Mouse (Mus musculus) neural tube, embryonic 12.5 days (tissue): ENCODE measurements at regions not wholly inside any gene's neighbourhood (a gene's known extent, or its start where the extent isn't known, plus 50 kb on each side); places are given as distances from the start of the nearest gene placed in this dataset.

ENCODE experiments used
- ATAC-seq: fragments of 200-750 bp; cut with Nextera tagmentation; 2 replicates; pipeline ENCODE4 v1.8.0; 2017; ENCODE audit warnings: low read depth, mild to moderate bottlenecking, moderate TSS enrichment, moderate library complexity; ENCODE audit not compliant: low FRiP score
- H3K27ac ChIP-seq: fragments of 300-500 bp; sonication (generic); 2 replicates; pipeline ENCODE4 v1.5.1; 2016
- H3K27me3 ChIP-seq: fragments of 300-500 bp; sonication (generic); replicated peaks from 2 replicates; pipeline ENCODE4 v1.6.1; 2016; ENCODE audit warnings: mild to moderate bottlenecking
- H3K36me3 ChIP-seq: fragments of 300-500 bp; sonication (generic); 2 replicates; pipeline ENCODE4 v1.6.1; 2016; ENCODE audit warnings: mild to moderate bottlenecking
- H3K4me1 ChIP-seq: fragments of 300-500 bp; sonication (generic); 2 replicates; pipeline ENCODE4 v1.6.1; 2016
- H3K4me2 ChIP-seq: fragments of 300-500 bp; sonication (generic); replicated peaks from 2 replicates; pipeline ENCODE4 v1.6.1; 2016; ENCODE audit warnings: mild to moderate bottlenecking
- H3K4me3 ChIP-seq: fragments of 300-500 bp; sonication (generic); 2 replicates; pipeline ENCODE4 v1.5.1; 2016
- H3K9ac ChIP-seq: fragments of 300-500 bp; sonication (generic); 2 replicates; pipeline ENCODE4 v1.6.1; 2016; ENCODE audit warnings: mild to moderate bottlenecking
- H3K9me3 ChIP-seq: fragments of 300-500 bp; sonication (generic); 2 replicates; pipeline ENCODE4 v1.6.1; 2016; ENCODE audit warnings: mild to moderate bottlenecking
- WGBS: fragments of 180-500 bp; shearing (Covaris S2); methylation state at CpG from one replicate; pipeline ENCODE4 v1.1.7; 2016; 5-methylcytosine and 5-hydroxymethylcytosine counted together

DNA sequence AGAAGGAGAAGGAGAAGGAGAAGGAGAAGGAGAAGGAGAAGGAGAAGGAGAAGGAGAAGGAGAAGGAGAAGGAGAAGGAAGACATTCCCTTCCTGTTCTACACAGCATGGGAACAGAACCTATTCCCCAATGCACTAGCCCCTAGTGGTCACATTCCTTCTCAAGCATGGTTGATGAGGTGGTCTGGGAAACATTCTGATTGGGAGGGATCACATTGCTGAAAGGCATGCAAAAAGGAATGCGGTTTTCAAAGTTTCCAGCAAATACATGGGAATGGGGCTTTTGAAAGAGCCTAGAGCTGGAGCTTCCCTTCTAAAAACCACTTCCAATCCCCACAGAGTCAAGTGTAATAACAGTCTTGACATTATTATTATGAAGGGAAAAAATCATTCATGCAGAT lies 197.5 kb downstream of the Efcab1 start:
- no peaks in the 10 kb centered on the region for H3K27me3 ChIP-seq
- no peak for ATAC-seq
- H3K4me3 ChIP-seq = no peak overlapping the region
- no peaks in the 10 kb centered on the region for H3K36me3 ChIP-seq
- H3K4me2 ChIP-seq = no peak overlapping the region
- H3K27ac ChIP-seq = no peak overlapping the region
- H3K9ac ChIP-seq = no peak overlapping the region
- 53% methylated on average over 1 of the region's 1 CpGs for WGBS
- no peaks in the 10 kb centered on the region for H3K9me3 ChIP-seq
- no peaks in the 10 kb centered on the region for H3K4me1 ChIP-seq

DNA sequence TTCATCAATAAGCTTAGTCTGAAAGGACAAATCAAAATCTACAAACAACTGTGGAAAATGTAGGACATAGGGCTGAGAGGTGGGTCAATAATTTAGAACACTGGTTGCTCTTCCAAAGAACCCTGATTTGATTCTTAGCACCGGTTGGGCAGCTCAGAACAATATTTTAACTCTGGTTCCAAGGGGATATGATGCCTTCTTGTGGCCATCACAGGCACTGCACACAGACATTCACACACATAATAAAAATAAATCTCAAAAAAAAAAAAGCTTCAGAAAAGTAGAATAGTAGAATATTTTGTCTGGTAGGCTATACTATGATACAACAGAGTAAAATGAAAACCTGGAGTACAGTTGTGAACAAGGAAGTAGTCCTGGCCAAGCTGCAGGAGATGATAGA lies 200.8 kb downstream of the Efcab1 start:
- H3K36me3 ChIP-seq = no peaks in the 10 kb centered on the region
- no peaks in the 10 kb centered on the region for H3K27me3 ChIP-seq
- no peak overlapping the region for H3K9ac ChIP-seq
- no peak overlapping the region for H3K4me2 ChIP-seq
- WGBS = 84% methylated on average over 1 of the region's 1 CpGs
- no peaks in the 10 kb centered on the region for H3K4me1 ChIP-seq
- no peak overlapping the region for H3K27ac ChIP-seq
- H3K9me3 ChIP-seq = no peaks in the 10 kb centered on the region
- no peak overlapping the region for H3K4me3 ChIP-seq
- ATAC-seq = no peak

DNA sequence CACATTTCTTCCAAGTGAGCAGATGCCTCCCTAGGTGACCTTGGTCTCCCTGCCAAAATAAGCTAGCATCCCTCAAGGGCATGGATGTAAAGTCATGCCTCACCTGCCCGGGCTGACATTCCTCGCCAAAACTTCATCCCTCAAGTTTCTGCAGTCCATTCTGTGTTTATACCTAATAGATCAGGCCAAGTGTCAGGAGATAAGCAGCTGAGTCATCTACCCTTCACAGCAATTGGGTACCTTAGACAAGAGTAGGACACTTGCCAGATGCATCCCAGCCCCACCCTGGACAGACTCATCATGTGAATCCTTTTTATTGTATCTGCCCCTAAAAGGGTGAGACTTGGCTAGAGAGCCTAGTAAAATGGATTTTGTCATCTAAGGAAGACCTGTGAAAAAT lies 204.1 kb upstream of the Gm21897 start:
- Histone ChIP-seq H3K4me2 (no peak overlapping the region), H3K4me3 (no peak overlapping the region), H3K27ac (no peak overlapping the region), H3K9me3 (no peaks in the 10 kb centered on the region), H3K27me3 (no peaks in the 10 kb centered on the region), H3K4me1 (no peaks in the 10 kb centered on the region), H3K36me3 (no peaks in the 10 kb centered on the region), H3K9ac (no peak overlapping the region)
- ATAC-seq = no peak
- 80% methylated on average over 2 of the region's 2 CpGs for WGBS

DNA sequence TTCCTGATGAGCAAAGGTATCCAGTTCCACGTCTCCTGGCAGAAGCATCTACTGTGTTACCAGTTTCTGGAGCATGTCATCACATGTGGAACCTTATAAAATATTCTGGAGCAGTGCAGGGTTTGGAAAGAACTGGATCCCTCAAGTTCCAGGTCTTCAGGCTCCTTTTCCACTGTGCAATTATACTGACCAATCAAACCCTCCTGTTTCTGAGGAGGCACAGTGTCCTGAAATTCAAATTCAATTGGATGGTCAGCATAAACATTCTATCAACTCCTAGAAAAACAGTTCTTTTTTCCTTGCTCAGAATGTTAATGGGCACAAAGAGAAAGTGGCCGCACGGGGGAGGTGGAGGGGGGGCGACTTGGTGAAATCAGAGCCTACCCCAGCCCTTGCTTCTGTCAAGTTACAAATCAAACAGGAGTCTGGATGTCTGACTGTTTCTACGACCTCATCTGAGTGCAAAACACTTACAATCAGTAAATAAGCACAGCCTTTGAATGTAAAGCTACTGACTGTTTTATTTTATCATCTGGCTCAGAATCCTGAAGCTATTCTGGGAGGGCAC lies 203.2 kb upstream of the Gm21897 start:
- WGBS = 31% methylated on average over 5 of the region's 5 CpGs
- Histone ChIP-seq H3K9ac (no peak overlapping the region), H3K4me1 (no peaks in the 10 kb centered on the region), H3K9me3 (no peaks in the 10 kb centered on the region), H3K27ac (no peak overlapping the region), H3K27me3 (no peaks in the 10 kb centered on the region), H3K4me3 (no peak overlapping the region), H3K36me3 (no peaks in the 10 kb centered on the region), H3K4me2 (no peak overlapping the region)
- ATAC-seq = no peak

DNA sequence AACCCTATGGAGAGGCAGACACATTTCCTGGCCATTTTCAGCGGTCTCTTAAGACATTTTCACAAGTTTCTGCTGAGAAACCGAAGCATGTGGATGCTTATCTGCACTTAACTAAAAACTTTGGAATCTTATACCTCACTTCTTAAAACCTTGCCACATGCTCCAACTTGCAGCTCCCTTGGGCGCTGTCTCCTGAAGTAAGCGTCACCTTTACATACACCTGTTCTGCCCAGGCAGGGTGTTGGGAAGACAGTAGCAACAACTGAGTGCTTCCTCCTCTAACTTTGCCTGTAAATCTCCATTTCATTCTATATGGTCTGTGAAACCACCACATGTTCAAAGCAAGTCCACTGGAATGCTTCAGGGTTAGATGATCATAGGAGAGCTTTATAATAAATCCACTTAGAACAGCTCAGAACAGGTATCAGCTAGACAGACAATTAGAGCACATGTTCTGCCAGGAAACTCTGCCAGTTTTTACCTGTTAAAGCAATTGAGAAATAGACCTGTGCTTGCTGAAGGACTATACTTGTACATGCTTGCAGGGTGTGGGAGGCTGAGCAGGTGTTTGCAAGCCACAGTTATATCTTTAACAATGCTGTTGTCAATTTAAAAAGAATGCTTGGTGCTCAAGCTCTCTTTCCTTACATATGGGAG lies 202.6 kb upstream of the Gm21897 start:
- no peaks in the 10 kb centered on the region for H3K4me1 ChIP-seq
- H3K27me3 ChIP-seq = no peaks in the 10 kb centered on the region
- H3K9me3 ChIP-seq = no peaks in the 10 kb centered on the region
- ATAC-seq = no peak
- no peak overlapping the region for H3K4me2 ChIP-seq
- no peak overlapping the region for H3K9ac ChIP-seq
- H3K36me3 ChIP-seq = no peaks in the 10 kb centered on the region
- no peak overlapping the region for H3K27ac ChIP-seq
- 80% methylated on average over 4 of the region's 4 CpGs for WGBS
- no peak overlapping the region for H3K4me3 ChIP-seq

DNA sequence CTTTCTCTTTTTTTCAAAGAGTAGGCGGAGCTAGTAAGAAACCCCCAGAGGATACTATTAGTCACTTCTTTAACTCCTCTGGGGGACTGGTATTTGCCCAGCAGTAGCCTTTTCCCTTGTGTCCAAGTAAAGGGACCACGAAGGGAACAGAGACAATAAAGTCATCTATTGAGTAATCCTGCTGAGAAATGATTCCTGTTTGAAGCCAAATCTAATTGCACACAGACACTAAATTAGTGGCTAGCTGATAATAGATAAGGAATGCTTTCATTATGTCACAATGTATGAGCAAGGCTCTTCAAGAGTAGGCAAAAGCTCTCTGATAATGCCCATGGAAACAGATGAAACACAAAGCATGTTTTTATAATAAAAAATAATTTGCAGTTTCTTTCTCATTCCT lies 201.9 kb upstream of the Gm21897 start:
- Histone ChIP-seq H3K4me1 (no peaks in the 10 kb centered on the region), H3K9ac (no peak overlapping the region), H3K4me3 (no peak overlapping the region), H3K4me2 (no peak overlapping the region), H3K27ac (no peak overlapping the region), H3K9me3 (no peaks in the 10 kb centered on the region), H3K36me3 (no peaks in the 10 kb centered on the region), H3K27me3 (no peaks in the 10 kb centered on the region)
- ATAC-seq = no peak
- WGBS = 25% methylated on average over 2 of the region's 2 CpGs

DNA sequence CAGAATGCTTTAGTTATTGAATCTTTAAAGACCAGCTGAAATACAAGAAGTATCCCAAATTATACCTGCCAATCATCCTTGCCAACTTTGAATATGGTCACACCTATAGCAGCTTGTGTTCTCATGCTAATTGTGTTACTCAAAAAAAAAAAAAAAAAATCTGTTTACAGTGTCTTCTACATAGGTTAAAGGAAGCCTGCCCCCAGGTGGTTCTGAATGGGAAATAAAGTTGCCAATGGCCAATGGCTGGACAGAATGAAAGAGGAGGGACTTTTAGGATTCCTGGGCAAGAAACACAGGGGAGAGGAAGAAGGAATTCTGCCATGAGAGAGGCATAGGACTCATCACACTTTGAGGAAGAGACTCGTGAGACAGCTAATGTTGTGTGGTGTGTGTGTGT lies 197.5 kb upstream of the Gm21897 start:
- Histone ChIP-seq H3K27ac (no peak overlapping the region), H3K9ac (no peak overlapping the region), H3K4me2 (no peak overlapping the region), H3K36me3 (no peaks in the 10 kb centered on the region), H3K9me3 (no peaks in the 10 kb centered on the region), H3K27me3 (no peaks in the 10 kb centered on the region), H3K4me3 (no peak overlapping the region), H3K4me1 (no peaks in the 10 kb centered on the region)
- 85% methylated on average over 1 of the region's 1 CpGs for WGBS
- ATAC-seq = no peak

DNA sequence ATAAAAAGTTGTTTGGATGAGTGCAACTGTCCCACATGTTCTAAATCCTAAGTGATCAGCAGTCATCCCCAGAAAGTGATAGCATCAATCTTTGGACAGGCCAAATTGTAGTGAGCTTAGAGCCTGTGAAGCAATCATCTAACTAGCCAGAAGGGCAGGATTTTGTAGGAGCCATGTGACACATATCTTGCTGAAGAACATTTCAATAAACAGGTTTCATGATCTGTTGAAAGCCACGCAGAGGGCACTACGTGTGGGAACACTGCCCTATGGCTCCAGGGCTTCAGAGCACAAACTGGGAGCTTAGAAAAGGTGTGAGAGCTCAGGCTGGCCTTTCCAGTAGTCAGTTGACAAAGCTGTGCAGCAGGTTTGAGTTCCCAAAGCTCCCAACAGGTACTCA lies 188.3 kb upstream of the Gm21897 start:
- Histone ChIP-seq H3K9ac (no peak overlapping the region), H3K4me1 (no peaks in the 10 kb centered on the region), H3K36me3 (no peaks in the 10 kb centered on the region), H3K9me3 (no peaks in the 10 kb centered on the region), H3K27ac (no peak overlapping the region), H3K27me3 (no peaks in the 10 kb centered on the region), H3K4me3 (no peak overlapping the region), H3K4me2 (no peak overlapping the region)
- 86% methylated on average over 2 of the region's 2 CpGs for WGBS
- ATAC-seq = no peak

DNA sequence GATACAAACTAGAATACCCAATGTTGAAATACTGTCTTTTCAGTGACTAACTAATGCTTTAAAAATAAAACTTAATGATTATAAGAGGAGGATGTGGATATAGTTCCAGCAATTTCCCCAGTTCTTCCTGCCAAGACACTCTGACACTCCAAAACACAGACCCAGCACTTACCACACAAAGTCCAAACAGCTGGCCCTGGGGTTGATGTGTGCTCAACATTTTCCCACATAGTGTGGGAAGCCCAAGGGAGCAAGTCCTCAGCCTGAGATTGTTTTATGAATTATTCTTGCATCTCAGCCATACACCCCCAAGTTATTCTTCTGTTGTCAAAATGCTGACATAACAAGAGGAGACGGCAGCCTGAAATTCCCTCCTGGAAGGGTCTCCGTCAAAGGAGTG lies 187.5 kb upstream of the Gm21897 start:
- no peak overlapping the region for H3K4me3 ChIP-seq
- H3K27ac ChIP-seq = no peak overlapping the region
- 85% methylated on average over 2 of the region's 2 CpGs for WGBS
- H3K36me3 ChIP-seq = no peaks in the 10 kb centered on the region
- H3K9ac ChIP-seq = no peak overlapping the region
- no peaks in the 10 kb centered on the region for H3K4me1 ChIP-seq
- no peaks in the 10 kb centered on the region for H3K27me3 ChIP-seq
- H3K9me3 ChIP-seq = no peaks in the 10 kb centered on the region
- no peak for ATAC-seq
- H3K4me2 ChIP-seq = no peak overlapping the region

DNA sequence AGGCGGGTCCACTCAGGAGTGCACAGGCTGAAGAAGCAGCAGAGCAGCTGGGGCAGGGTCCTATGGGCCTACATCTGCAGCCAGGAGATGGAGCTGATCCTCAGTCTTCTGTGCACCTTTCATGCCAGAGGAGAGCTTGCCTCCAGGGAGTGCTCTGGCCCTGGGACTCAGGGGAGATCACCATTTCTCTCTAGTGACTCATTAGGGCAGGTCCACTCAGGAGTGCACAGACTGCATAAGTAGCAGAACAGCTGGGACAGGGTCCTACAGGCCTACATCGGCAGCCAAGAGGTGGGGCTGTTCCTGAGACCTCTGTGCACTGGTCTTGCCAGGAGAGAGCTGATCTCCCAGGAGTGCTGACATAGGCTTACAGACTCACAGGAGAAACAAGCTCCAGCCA lies 159.4 kb upstream of the Gm21897 start:
- no peaks in the 10 kb centered on the region for H3K27me3 ChIP-seq
- no peak overlapping the region for H3K9ac ChIP-seq
- WGBS = 80% methylated on average over 2 of the region's 2 CpGs
- no peak overlapping the region for H3K4me2 ChIP-seq
- ATAC-seq = no peak
- no peaks in the 10 kb centered on the region for H3K4me1 ChIP-seq
- H3K9me3 ChIP-seq = no peaks in the 10 kb centered on the region
- no peak overlapping the region for H3K27ac ChIP-seq
- H3K4me3 ChIP-seq = no peak overlapping the region
- no peaks in the 10 kb centered on the region for H3K36me3 ChIP-seq

DNA sequence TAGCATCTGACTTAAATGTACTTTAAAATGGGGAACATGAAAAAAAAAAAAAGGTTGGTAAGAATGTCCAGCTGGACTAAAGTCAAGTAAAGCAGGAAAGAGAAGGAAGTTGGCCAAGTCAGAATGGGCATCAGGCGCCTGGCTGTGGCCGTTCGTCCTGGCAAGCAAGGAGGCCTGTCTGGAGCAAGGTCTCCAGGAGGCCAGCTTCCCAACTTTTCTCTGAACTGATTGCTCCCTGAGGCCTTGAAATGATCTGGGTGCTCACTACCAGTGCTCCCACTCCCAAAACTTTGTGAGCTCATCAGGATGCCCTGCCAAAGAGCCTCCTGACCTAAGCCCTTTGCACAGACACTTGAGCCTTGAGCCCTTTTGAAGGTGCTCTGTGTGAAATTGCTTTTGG lies 141.7 kb upstream of the Gm21897 start:
- Histone ChIP-seq H3K9me3 (peaks cover 24% of the 10 kb centered on the region), H3K9ac (no peak overlapping the region), H3K36me3 (no peaks in the 10 kb centered on the region), H3K4me2 (no peak overlapping the region), H3K27me3 (no peaks in the 10 kb centered on the region), H3K4me3 (no peak overlapping the region), H3K27ac (no peak overlapping the region), H3K4me1 (no peaks in the 10 kb centered on the region)
- no peak for ATAC-seq
- WGBS = 92% methylated on average over 3 of the region's 3 CpGs

DNA sequence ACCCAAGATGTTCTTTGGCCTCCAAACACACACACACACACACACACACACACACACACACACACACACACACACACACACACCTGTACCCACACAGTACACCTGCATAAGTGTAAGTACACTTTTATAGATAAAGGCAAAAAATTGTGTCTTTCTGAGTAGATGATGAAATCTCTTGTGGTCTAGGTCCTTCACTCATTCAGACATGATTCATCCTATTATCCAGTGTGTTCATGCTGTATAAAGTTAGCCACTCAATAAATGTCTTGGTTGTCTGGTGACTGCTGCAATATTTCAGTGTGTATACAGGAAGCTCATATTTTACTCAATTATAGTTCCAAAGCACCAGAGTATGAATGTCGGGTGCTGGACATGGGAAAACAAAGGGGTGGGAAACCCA lies 131.5 kb upstream of the Gm21897 start:
- Histone ChIP-seq H3K9me3 (0 out of 2 replicates have a peak, but pooled peaks cover 9% of the 10 kb centered on the region), H3K27me3 (no peaks in the 10 kb centered on the region), H3K4me1 (no peaks in the 10 kb centered on the region), H3K36me3 (no peaks in the 10 kb centered on the region), H3K27ac (no peak overlapping the region), H3K9ac (no peak overlapping the region), H3K4me2 (no peak overlapping the region), H3K4me3 (no peak overlapping the region)
- 83% methylated on average over 1 of the region's 1 CpGs for WGBS
- no peak for ATAC-seq

DNA sequence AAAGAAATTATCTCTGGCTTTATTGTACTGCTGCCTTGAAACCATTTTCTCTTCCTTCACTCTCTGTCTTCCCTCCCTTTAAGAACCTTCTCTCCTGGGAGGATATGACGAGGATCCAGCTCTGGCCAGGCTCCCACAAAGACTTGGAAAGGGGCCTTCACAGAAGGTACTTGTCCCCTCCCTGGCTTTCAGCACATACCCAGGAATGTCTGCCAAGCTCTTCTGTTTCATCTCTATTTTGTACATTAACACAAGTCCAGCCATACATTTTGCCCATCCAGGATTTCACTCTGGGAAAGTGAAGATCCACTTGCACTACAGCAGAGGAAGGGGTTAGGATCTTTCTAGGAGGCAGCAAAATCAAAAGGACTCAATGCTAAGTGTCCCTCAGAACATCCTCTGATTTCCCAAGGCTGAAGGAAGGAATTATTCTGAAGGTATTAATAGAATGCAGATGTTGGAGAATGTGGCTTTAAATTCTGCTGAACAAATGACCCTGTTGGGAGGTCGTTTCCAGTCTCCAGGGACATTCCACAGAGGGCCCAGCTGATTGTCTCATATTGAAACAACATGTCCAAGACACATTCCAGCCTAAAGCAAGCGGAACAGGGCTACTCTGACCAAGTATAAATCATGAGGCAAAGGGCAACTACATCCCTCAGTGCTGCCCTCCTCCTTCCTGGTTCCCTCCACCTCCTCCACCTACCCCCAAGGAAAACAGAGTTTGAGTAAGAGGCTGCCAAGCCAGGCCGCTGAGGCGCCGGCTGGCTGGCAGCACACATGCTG lies 122.1 kb upstream of the Gm21897 start:
- H3K27me3 ChIP-seq = no peaks in the 10 kb centered on the region
- WGBS = 49% methylated on average over 6 of the region's 6 CpGs
- H3K4me1 ChIP-seq = no peaks in the 10 kb centered on the region
- H3K9ac ChIP-seq = no peak overlapping the region
- H3K36me3 ChIP-seq = no peaks in the 10 kb centered on the region
- H3K27ac ChIP-seq = no peak overlapping the region
- no peak overlapping the region for H3K4me3 ChIP-seq
- no peak for ATAC-seq
- no peaks in the 10 kb centered on the region for H3K9me3 ChIP-seq
- no peak overlapping the region for H3K4me2 ChIP-seq
